Mouse (Mus musculus): Measurements from ENCODE around the gene Cox17.

DNA sequence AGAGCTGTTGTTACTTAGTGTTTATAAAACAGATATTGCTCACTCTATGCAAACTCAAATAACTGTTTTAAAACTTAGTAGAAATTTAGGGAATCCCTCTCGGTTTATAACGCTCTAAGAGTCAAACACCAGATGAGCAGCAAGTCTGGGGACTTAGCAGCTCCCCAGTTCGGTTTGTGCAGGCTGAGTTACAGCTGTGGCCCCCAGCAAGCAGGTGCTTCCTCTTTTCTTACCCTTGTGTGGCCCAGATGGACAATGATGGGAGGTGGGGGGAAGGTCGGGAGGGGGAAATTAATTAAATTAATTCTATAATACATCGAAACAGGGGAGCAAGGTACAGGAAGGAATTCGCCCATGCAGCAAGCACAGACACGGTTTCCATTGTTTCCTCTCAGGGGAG, 39.1 kb upstream of the Cox17 start:
- TF ChIP-seq MYOD1 (IDR thresholded peaks at IDR 0.05; ENCODE audit: control insufficient read depth in 1 of 3, insufficient read length in 2 of 3, low read depth in 2 of 3): no peak
- TF ChIP-seq TCF12 (IDR thresholded peaks at IDR 0.05; ENCODE audit: insufficient read depth, poor library complexity, severe bottlenecking): no peak
- TF ChIP-seq POLR2A (IDR thresholded peaks at IDR 0.05; ENCODE audit: insufficient read length, low read depth): no peak
- TF ChIP-seq MYOG (IDR thresholded peaks at IDR 0.05; ENCODE audit: control insufficient read depth in 1 of 3, insufficient read depth in 1 of 3, insufficient read length in 2 of 3, low read depth in 2 of 3): no peak
- no peak for TF ChIP-seq SRF (IDR thresholded peaks at IDR 0.05; ENCODE audit: control insufficient read depth, insufficient read length, low read depth)
- no peak for TF ChIP-seq MAX (IDR thresholded peaks at IDR 0.05; ENCODE audit: low read depth)
- TF ChIP-seq REST (IDR thresholded peaks at IDR 0.05; ENCODE audit: insufficient read depth, insufficient read length): no peak
- no peak for TF ChIP-seq E2F4 (IDR thresholded peaks at IDR 0.05; ENCODE audit: insufficient read depth)
- no peak for TF ChIP-seq POLR2AphosphoS2 (IDR thresholded peaks at IDR 0.05; ENCODE audit: insufficient read length, low read depth)
- no peak for TF ChIP-seq CEBPB (IDR thresholded peaks at IDR 0.05; ENCODE audit: insufficient read depth, poor library complexity, severe bottlenecking)
- TF ChIP-seq USF1 (IDR thresholded peaks at IDR 0.05; ENCODE audit: low read depth): no peak
